Mouse (Mus musculus): Measurements from ENCODE around the gene Klf14. TPM values are rescaled to one million over a fixed set of nuclear protein-coding genes. Genes with fewer than 3 reads are reported as not detected.

Gene Klf14
- polyA plus RNA-seq (2014; fragmentation: Illumina TruSeq; extraction: RNeasy Lipid Tissue Mini Kit (QIAGEN cat#74804); ENCODE audit: low read depth, low replicate concordance) = not detected

DNA sequence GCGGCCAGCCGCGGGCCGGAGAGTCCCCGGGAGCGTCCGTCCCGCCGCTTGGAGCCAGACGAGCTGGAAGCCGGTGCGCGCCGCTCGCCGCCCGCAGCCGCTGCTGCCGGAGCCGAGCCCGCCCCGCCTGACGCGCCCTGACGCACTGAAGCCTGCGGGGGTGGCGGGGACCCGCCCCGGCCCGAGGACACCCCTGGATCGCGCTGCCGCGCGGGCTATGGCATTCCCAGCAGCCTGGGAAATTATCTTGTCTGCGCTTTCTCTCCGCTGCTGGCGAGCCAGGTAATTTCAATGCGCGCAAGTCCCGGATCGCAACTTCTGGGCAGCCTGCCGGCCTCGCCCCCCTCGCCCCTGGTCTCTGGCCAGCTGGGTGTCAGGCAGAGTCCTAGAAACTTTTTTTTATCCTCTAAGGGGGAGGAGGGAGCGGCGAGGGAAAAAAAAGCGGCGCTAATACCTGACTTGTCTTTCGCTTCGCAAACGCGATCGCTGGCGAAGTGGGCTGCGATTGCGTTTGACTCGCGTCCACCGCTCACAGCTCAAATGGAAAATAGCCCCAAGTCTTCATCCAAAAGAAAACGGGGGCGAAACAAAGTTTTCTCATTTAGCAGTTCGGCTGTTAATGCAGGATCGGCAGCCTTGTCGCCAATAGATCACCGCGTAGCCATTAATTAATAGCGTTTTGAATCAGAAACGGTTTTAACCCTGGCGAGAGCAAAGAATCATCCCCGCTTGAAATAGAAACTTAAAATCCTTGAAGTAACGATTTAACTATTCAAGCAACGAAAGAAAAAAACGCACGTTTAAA lies at the start of gene Klf14:
Gene Klf14, minus strand, starts transcription at position 343 of the 805 bp plus-strand sequence.

GRCm38 (mm10) chr6:30915473-30915872 lies 43.4 kb downstream of the Klf14 start, which contains the start of gene Tsga13:
Tsga13 (minus strand) TSS chr6:30915573.

Other genes with a start within 250 kb of the Klf14 start
- gene Mest, start 235.5 kb downstream of the Klf14 start, polyA plus RNA-seq (2014; fragmentation: Illumina TruSeq; extraction: RNeasy Lipid Tissue Mini Kit (QIAGEN cat#74804); ENCODE audit: low read depth, low replicate concordance) = 2.8 TPM
- 51.1 TPM for gene Copg2, start 62.3 kb downstream of the Klf14 start, polyA plus RNA-seq (2014; fragmentation: Illumina TruSeq; extraction: RNeasy Lipid Tissue Mini Kit (QIAGEN cat#74804); ENCODE audit: low read depth, low replicate concordance)
- gene Tsga13, start 43.5 kb downstream of the Klf14 start, polyA plus RNA-seq (2014; fragmentation: Illumina TruSeq; extraction: RNeasy Lipid Tissue Mini Kit (QIAGEN cat#74804); ENCODE audit: low read depth, low replicate concordance) = not detected

Data from kidney, adult 10 weeks (tissue).